Mouse (Mus musculus) lung, postnatal 0 days (tissue): Measurements from ENCODE around the gene Actl6b.

Experiments used
- CTCF ChIP-seq: IDR thresholded peaks from 2 replicates; pipeline ENCODE4 v1.5.1; 2016; ENCODE audit warnings: antibody characterized with exemption, mild to moderate bottlenecking
- EP300 ChIP-seq: IDR thresholded peaks from 2 replicates; pipeline ENCODE4 v1.6.1; 2016; ENCODE audit warnings: antibody characterized with exemption, mild to moderate bottlenecking, control low read depth

- no peak for TF ChIP-seq CTCF
- TF ChIP-seq EP300, result no peak
Measured at GRCm38 (mm10) chr5:137553411-137553837, at the start of gene Actl6b.
